Mouse (Mus musculus) ES-E14 (cell line): Measurements from ENCODE around the gene Cers2.

ENCODE experiments used
- CHD2 ChIP-seq: IDR thresholded peaks from 2 replicates; pipeline ENCODE4 v1.6.1; 2014; ENCODE audit warnings: mild to moderate bottlenecking, low read depth, low read length, inconsistent platforms
- MAFK ChIP-seq: IDR thresholded peaks from 2 replicates; pipeline ENCODE4 v1.6.1; 2014; ENCODE audit warnings: mild to moderate bottlenecking, low read depth, low read length, inconsistent platforms; ENCODE audit not compliant: insufficient read depth

GRCm38 (mm10) chr3:95291041-95291440 lies 23.6 kb upstream of the Cers2 start:
- TF ChIP-seq MAFK, result no peak
- TF ChIP-seq CHD2, result no peak
